Mouse (Mus musculus) E14TG2a.4 (cell line): ENCODE results near the gene Entpd8.

Source experiments
- CTCF ChIP-seq: conservative IDR thresholded peaks from 2 replicates; pipeline ENCODE4 v1.5.1; 2014; ENCODE audit warnings: low read length
- NANOG ChIP-seq: IDR thresholded peaks from 2 replicates; pipeline ENCODE4 v1.6.1; 2014; ENCODE audit warnings: borderline replicate concordance, low read length, mixed read lengths
- POU5F1 ChIP-seq: IDR thresholded peaks from 2 replicates; pipeline ENCODE4 v1.6.1; 2014; ENCODE audit warnings: low read length, borderline replicate concordance

DNA sequence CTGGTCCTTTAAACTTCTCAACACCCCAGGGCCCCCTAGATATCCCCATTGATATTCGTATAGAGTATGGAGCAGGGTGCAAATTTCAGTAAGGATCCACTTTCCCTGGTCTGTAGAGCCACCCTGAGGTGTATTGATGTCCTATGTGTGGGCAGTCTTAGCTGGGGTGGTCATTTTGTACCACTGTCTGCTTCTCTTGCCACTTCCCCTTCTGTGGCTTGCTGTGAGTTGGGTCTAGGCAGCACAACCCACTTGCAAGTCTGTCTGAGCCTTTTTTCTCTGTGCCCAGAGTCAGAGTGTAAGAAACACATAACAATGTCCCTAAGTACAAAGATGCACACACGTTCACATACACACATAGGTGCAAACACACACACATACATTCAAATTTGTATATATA lies 34.2 kb downstream of the Entpd8 start:
- no peak for TF ChIP-seq CTCF
- TF ChIP-seq POU5F1: no peak
- TF ChIP-seq NANOG: no peak
